Mouse (Mus musculus): ENCODE data around the gene Fndc3c1. TPM values are rescaled to one million over a fixed set of nuclear protein-coding genes. Genes with fewer than 3 reads are reported as not detected.

The Fndc3c1 gene
- not detected for total RNA-seq (2023)

DNA sequence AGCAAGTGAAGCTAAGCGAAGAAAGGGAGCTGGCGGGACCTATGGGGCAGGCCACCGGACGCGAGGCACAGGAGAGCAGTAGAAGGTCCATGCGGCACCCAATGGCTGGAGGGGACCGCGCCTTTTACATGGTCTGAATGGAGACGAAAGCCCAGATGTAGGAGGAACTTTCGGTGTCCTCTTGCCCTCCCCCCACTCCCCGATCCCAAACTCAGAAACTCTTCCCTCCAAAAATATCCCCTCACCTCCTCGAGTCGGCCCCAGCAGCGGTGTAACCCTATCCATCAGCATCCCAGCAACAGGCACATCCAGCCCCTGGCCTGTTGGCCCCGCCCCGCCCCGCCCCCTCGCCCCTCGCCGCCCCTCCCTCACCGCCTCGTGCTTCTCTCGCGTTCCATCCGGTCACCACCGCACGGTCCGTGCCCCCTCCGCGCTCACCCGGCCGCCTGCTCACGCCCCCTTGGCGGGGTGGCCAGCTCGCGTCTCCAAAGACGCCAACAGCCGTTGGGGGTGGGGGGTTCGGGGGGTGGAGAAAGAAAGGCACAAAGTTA, at the start of gene Fndc3c1:
Fndc3c1 (minus strand) TSS at position 301 of the 551 bp plus-strand sequence.

Other genes with a start within 250 kb of the Fndc3c1 start
- not detected for gene Fnd3c2, start 230.0 kb downstream of the Fndc3c1 start, total RNA-seq (2023)
- gene Gm5127, start 97.8 kb upstream of the Fndc3c1 start, total RNA-seq (2023) = not detected
- under 1 TPM; 0.15 to 0.56 TPM for gene Cysltr1, start 118.3 kb upstream of the Fndc3c1 start, total RNA-seq (2023)